Mouse (Mus musculus): ENCODE results near the gene Fancc. TPM values are rescaled to one million over a fixed set of nuclear protein-coding genes. Genes with fewer than 3 reads are reported as not detected.

Fancc gene
- polyA plus RNA-seq, 2 experiments: 6.9 to 8.6 TPM

GRCm38 (mm10) chr13:63252295-63253010 lies 244.6 kb downstream of the Fancc start:
- H3K27me3 ChIP-seq (ENCODE audit: control insufficient read depth, insufficient read depth, low read length): no peaks in the 10 kb centered on the region
- DNase-seq (ENCODE audit: low read depth in 3 of 3, low spot score in 3 of 3) (no peak), ATAC-seq (ENCODE audit: insufficient read depth) (no peak)
- H3K27ac ChIP-seq: no peak overlapping the region
- H3K36me3 ChIP-seq (replicated peaks; ENCODE audit: control insufficient read depth, insufficient read depth, low read depth): no peaks in the 10 kb centered on the region
- WGBS (ENCODE audit: insufficient replicate concordance): 84% methylated on average over 2 of the region's 2 CpGs
- H3K4me2 ChIP-seq (ENCODE audit: low read depth): no peak overlapping the region
- no peak overlapping the region for H3K9ac ChIP-seq (replicated peaks)
- H3K4me3 ChIP-seq (ENCODE audit: insufficient read depth in 1 of 2, low read depth in 2 of 2, low read length in 2 of 2): no peak overlapping the region
- no peaks in the 10 kb centered on the region for H3K9me3 ChIP-seq (ENCODE audit: control insufficient read depth, low read length)
- peaks cover 6 to 18% of the 10 kb centered on the region in 2 experiments; a peak in 3 of 4 replicates for H3K4me1 ChIP-seq (replicated peaks; ENCODE audit: control insufficient read depth in 2 of 2, insufficient read depth in 2 of 2, low read length in 1 of 2)
- no peak for TF ChIP-seq EP300 (IDR thresholded peaks at IDR 0.05; ENCODE audit: low read depth)
- TF ChIP-seq CTCF (IDR thresholded peaks at IDR 0.05; ENCODE audit: low read depth): no peak

- no peak overlapping the region for H3K9ac ChIP-seq (replicated peaks)
- no peaks in the 10 kb centered on the region for H3K27me3 ChIP-seq (ENCODE audit: control insufficient read depth, insufficient read depth, low read length)
- no peak overlapping the region for H3K27ac ChIP-seq
- TF ChIP-seq CTCF (IDR thresholded peaks at IDR 0.05; ENCODE audit: low read depth) (no peak), EP300 (IDR thresholded peaks at IDR 0.05; ENCODE audit: low read depth) (no peak)
- WGBS (ENCODE audit: insufficient replicate concordance): 73% methylated on average over 12 of the region's 12 CpGs
- H3K4me2 ChIP-seq (ENCODE audit: low read depth): no peak overlapping the region
- no peak overlapping the region for H3K4me3 ChIP-seq (ENCODE audit: insufficient read depth in 1 of 2, low read depth in 2 of 2, low read length in 2 of 2)
- DNase-seq (ENCODE audit: low read depth in 3 of 3, low spot score in 3 of 3) (no peak), ATAC-seq (ENCODE audit: insufficient read depth) (no peak)
- H3K9me3 ChIP-seq (ENCODE audit: control insufficient read depth, low read length): no peaks in the 10 kb centered on the region
- no peaks in the 10 kb centered on the region for H3K36me3 ChIP-seq (replicated peaks; ENCODE audit: control insufficient read depth, insufficient read depth, low read depth)
- H3K4me1 ChIP-seq (replicated peaks; ENCODE audit: control insufficient read depth in 2 of 2, insufficient read depth in 2 of 2, low read length in 1 of 2): peaks cover 6 to 18% of the 10 kb centered on the region in 2 experiments; a peak in 3 of 4 replicates
Observed at GRCm38 (mm10) chr13:63251118-63251889, 245.8 kb downstream of the Fancc start.

GRCm38 (mm10) chr13:63250441-63250980 lies 246.6 kb downstream of the Fancc start:
- WGBS (ENCODE audit: insufficient replicate concordance): 79% methylated on average over 8 of the region's 8 CpGs
- Histone ChIP-seq H3K9me3 (ENCODE audit: control insufficient read depth, low read length) (no peaks in the 10 kb centered on the region), H3K27ac (no peak overlapping the region), H3K4me1 (replicated peaks; ENCODE audit: control insufficient read depth in 2 of 2, insufficient read depth in 2 of 2, low read length in 1 of 2) (peaks cover 5 to 11% of the 10 kb centered on the region in 2 experiments; a peak in 2 of 4 replicates), H3K4me2 (ENCODE audit: low read depth) (no peak overlapping the region), H3K4me3 (ENCODE audit: insufficient read depth in 1 of 2, low read depth in 2 of 2, low read length in 2 of 2) (no peak overlapping the region), H3K27me3 (ENCODE audit: control insufficient read depth, insufficient read depth, low read length) (no peaks in the 10 kb centered on the region), H3K9ac (replicated peaks) (no peak overlapping the region), H3K36me3 (replicated peaks; ENCODE audit: control insufficient read depth, insufficient read depth, low read depth) (no peaks in the 10 kb centered on the region)
- ATAC-seq (ENCODE audit: insufficient read depth) (no peak), DNase-seq (ENCODE audit: low read depth in 3 of 3, low spot score in 3 of 3) (no peak)
- TF ChIP-seq EP300 (IDR thresholded peaks at IDR 0.05; ENCODE audit: low read depth) (no peak), CTCF (IDR thresholded peaks at IDR 0.05; ENCODE audit: low read depth) (no peak)

GRCm38 (mm10) chr13:63249741-63250431 lies 247.2 kb downstream of the Fancc start:
- DNase-seq (ENCODE audit: low read depth in 3 of 3, low spot score in 3 of 3) (no peak), ATAC-seq (ENCODE audit: insufficient read depth) (no peak)
- peaks cover 2 to 5% of the 10 kb centered on the region in 2 experiments; a peak in 1 of 4 replicates for H3K4me1 ChIP-seq (replicated peaks; ENCODE audit: control insufficient read depth in 2 of 2, insufficient read depth in 2 of 2, low read length in 1 of 2)
- WGBS (ENCODE audit: insufficient replicate concordance): 68% methylated on average over 8 of the region's 8 CpGs
- H3K4me3 ChIP-seq (ENCODE audit: insufficient read depth in 1 of 2, low read depth in 2 of 2, low read length in 2 of 2): no peak overlapping the region
- H3K9me3 ChIP-seq (ENCODE audit: control insufficient read depth, low read length): no peaks in the 10 kb centered on the region
- no peak overlapping the region for H3K9ac ChIP-seq (replicated peaks)
- no peak overlapping the region for H3K27ac ChIP-seq
- no peaks in the 10 kb centered on the region for H3K36me3 ChIP-seq (replicated peaks; ENCODE audit: control insufficient read depth, insufficient read depth, low read depth)
- TF ChIP-seq EP300 (IDR thresholded peaks at IDR 0.05; ENCODE audit: low read depth): no peak
- no peak for TF ChIP-seq CTCF (IDR thresholded peaks at IDR 0.05; ENCODE audit: low read depth)
- H3K4me2 ChIP-seq (ENCODE audit: low read depth): no peak overlapping the region
- no peaks in the 10 kb centered on the region for H3K27me3 ChIP-seq (ENCODE audit: control insufficient read depth, insufficient read depth, low read length)
